Mouse (Mus musculus) layer of hippocampus, postnatal 10 days (tissue): ENCODE data around the gene Mapkapk5. TPM values are rescaled to one million over a fixed set of nuclear protein-coding genes. Genes with fewer than 3 reads are reported as not detected.
"Not testable (repeated sequence)": the region's sequence is repeated elsewhere in the genome, so short reads cannot be mapped to it uniquely, and the experiment has no call there.

ENCODE experiments used
- DNase-seq, 2 experiments: peaks; one replicate each; pipeline ENCODE4 v3.0.0; 2021; ENCODE audit warnings: low spot score in 2 of 2
- total RNA-seq, 2 experiments: library from RNA; stranded (reverse); gene quantifications; 2 replicates each; pipeline ENCODE4 v1.2.3; 2021

The Mapkapk5 gene
- total RNA-seq, 2 experiments from 2014 or later, result 78.4 to 84.6 TPM

GRCm38 (mm10) chr5:121501424-121501996 lies 44.2 kb downstream of the Mapkapk5 start:
- DNase-seq, result not testable (repeated sequence)

- no peak for DNase-seq
These were observed 45.0 kb downstream of the Mapkapk5 start for GRCm38 (mm10) chr5:121500719-121501118.

DNA sequence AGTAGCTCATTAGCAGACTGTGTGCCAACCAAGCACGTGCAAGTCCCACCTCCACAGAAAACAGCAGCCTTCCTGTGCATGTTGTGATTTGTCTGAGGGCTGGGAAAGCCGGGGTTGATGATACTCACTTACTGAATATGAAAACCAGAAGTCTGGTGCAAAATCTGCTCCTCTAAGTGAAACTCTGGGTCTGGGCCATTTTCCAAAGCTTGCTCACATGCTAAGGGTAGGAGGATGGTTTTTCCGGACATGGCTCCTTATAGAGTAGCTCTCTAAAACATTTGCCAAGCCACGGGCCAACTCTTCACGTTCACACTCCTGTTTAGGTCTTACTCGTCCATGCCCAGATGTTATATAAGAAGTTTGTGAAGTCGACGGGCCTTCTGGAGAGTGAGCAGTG lies 52.4 kb downstream of the Mapkapk5 start:
- peak; percentile 10 to 19 for DNase-seq

GRCm38 (mm10) chr5:121484801-121485200 lies 60.9 kb downstream of the Mapkapk5 start:
- no peak for DNase-seq

- DNase-seq, result peak in 1 of 2 experiments; percentile 31
These were observed 68.0 kb downstream of the Mapkapk5 start for GRCm38 (mm10) chr5:121477680-121478079.

GRCm38 (mm10) chr5:121476040-121476439 lies 69.7 kb downstream of the Mapkapk5 start:
- DNase-seq, result no peak

Other genes starting within 250 kb of the Mapkapk5 start
- gene Trafd1, start 160.3 kb downstream of the Mapkapk5 start, total RNA-seq, result 10 to 100 TPM; 83.2 to 90.3 TPM
- 10 to 100 TPM; 43.9 to 45.3 TPM for gene Naa25, start 148.0 kb downstream of the Mapkapk5 start, total RNA-seq
- 1 to 10 TPM; 4.4 to 5.4 TPM for gene Tmem116, start 94.0 kb downstream of the Mapkapk5 start, total RNA-seq
- gene Erp29, start 93.4 kb downstream of the Mapkapk5 start, total RNA-seq, result 100 to 1,000 TPM; 154 to 170 TPM
- under 1 TPM in 1 of 2 experiments, not detected in 1; 0.11 TPM for gene Adam1b, start 42.5 kb downstream of the Mapkapk5 start, total RNA-seq
- gene Adam1a, start 423 bp downstream of the Mapkapk5 start, total RNA-seq, result 10 to 100 TPM; 10.3 to 10.5 TPM
- gene Gm42878, start 423 bp downstream of the Mapkapk5 start, total RNA-seq, result not detected
- 10 to 100 TPM; 90.7 to 93.9 TPM for gene Aldh2, start 47.9 kb upstream of the Mapkapk5 start, total RNA-seq
- gene Acad12, start 73.0 kb upstream of the Mapkapk5 start, total RNA-seq, result 1 to 10 TPM; 4.4 to 5.4 TPM
- gene Acad10, start 114.6 kb upstream of the Mapkapk5 start, total RNA-seq, result 1 to 10 TPM; 2.6 to 3.3 TPM
- 10 to 100 TPM; 53.2 to 54.0 TPM for gene Brap, start 114.7 kb upstream of the Mapkapk5 start, total RNA-seq
- gene Atxn2, start 165.4 kb upstream of the Mapkapk5 start, total RNA-seq, result 100 to 1,000 TPM; 204 to 220 TPM